Mouse (Mus musculus) gastrocnemius, postnatal 14 days (tissue): Measurements from ENCODE around the gene Sigirr. TPM values are rescaled to one million over a fixed set of nuclear protein-coding genes. Genes with fewer than 3 reads are reported as not detected.

Experiments
- DNase-seq: peaks from one replicate; pipeline ENCODE4 v3.0.0; 2021; ENCODE audit warnings: mixed read lengths
- intact Hi-C: fragments of 180-260 bp; cut with DNase I; formaldehyde crosslinking; loops from one replicate; pipeline ENCODE4 v1.15.1; 2025; ENCODE audit warnings: low total_unique reads
- total RNA-seq, 2 experiments: library from RNA; stranded (reverse); gene quantifications; 2 replicates each; pipeline ENCODE4 v1.2.3; 2021

Sigirr gene
- total RNA-seq, 2 experiments from 2014 or later: 2.8 to 3.2 TPM

DNA sequence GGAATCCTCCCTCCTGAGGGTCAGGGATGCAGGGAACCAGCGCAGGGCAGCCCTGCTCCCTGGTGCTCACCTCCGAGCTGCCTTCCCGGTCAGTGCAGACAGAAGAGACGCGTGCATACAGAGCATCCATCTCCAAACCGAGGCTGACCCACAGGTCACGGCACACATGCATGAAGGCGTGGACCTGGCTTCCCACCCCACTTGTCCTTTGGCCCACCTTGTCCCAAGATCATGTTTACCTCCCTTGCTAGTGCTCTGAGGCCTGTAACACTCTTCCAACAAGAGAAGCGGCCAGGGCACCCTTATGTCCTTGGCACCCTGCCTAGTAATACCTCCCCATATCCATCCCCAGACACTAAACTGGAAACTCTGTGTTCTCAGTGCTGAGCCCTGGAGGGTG, 15.5 kb upstream of the Sigirr start:
- no peak for DNase-seq
- intact Hi-C loops: no loop called here

DNA sequence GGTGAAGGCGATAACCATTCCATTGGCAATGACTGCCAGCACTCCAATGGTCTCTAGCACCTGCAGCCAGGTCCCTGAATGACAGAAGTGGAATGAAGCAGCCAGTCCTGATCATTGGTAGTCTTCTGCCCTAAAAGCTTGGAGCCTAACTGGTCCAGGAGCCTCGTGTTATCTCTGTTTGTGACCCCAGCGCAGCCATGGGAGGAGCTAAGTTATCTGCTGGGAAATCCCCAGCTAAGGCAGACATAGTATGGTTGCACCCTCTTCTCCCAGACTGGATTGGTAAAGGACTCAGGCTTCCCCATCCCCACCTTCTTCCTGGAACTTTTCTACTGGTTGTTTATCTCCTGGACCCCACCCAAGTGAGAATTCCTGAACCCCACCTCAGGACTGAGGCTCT, 2.8 kb upstream of the Sigirr start:
- no peak for DNase-seq
- intact Hi-C loops: no loop called here

DNA sequence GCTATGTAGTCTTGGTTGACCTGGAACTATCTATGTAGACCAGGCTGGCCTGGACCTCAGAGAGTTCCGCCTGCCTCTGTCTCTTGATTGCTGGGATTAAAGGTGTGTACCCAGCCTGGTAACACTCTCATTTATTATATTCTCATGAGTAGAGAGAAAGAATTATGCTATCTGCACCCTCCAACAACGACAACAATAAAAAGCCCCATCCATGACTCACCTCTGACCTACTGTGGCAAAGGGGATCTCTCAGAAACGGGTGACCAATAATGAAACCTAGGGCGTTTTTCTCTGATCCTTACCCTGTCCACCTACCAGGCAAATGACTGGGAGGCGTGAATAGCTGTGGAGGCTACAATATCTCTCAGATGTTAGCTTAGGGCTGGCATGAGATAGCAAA, 3.2 kb downstream of the Sigirr start:
- intact Hi-C loops: no loop called here
- DNase-seq: no peak

DNA sequence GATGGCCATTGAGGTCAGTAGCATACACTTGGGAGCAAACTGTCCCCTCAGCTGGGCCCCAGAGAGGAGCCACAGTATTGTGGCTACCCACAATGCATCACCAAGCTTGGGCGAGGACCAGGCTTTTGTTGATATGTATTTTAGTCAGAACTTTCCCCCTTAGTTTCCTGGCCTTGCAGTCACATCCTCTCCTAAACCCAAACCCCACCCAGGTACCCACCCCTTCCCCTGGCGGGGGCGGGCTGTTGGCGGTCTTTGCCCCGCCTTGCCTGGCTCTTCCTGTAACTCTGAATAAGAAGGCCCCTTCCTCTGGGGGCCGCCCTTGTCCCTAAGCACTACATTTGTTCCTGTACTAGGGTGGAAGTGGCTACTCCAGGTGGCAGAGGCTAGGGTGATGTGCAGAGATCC, 3.7 kb downstream of the Sigirr start:
- peak; percentile 48 for DNase-seq
- intact Hi-C loops: no loop called here

DNA sequence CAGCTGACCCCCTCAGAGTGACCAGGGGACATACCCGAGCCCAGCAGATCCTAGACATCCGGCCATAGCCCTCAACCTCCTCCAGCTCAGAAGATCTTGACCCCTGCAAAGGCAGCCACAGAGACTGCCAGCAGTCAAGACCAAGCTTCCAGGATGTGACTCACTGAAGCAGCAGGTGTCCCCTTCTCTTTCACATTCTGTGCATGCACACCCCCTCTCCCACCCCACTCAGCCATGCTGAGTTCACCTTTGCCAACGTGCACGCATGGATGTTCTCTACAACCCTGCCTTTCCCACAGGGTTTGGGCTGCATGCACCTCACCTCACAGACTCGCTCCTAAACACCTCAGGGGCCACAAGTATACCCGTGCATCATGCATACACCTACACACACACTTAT, 4.4 kb downstream of the Sigirr start:
- DNase-seq: no peak
- intact Hi-C loops: no loop called here

DNA sequence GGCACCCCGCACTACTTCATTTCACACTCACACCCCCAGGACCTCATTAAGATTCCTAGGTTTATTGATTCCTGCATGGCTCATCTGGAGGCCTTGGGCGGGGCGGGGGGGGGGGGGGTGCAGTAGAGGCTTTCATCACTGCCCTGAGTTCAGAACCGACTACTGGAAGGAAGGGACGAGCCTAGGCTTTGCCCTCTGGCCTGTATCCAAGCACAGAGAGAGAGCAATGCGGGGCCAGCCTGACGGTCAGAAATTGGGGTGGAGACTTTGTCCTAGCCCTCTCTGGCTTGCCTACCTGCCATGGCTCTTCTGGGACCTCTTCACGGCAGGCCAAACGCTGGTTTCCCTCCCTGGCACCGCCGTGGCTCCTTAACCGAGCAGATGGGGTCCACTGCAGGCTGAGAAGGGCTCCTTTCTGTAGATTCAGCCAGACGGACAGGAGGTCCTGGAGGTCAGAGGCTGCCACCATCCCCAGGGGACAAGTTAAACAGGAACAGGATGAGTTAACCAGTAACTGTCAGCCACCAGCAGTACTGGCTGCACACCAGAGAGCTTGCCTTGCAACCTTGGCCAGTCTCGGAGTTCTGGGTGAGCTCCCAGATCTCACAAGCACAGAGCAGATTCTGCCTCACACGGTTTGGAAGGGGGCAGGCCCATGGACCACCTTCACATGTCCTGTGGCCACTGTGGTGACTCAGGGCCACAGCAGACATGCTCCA, 5.7 kb downstream of the Sigirr start:
- intact Hi-C loops: no loop called here
- no peak for DNase-seq

DNA sequence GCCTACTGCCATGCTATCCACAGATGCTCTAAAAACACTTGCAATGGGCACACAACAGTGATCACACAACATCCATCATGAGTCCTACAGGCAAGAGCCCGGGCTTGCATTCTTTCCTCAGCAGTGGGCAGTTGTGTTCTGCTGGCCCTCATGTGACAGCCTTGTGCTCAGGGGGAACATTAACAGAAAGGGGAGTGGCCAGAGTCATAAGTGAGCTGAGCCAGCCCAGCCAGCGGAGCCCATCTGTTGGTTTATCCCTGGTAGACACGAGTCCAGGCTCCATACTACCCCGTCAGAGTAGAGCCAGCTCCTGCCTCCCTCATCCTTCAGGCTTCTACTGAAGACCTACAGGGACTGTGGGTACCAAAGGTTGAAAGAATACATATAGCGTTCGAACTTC, 6.4 kb downstream of the Sigirr start:
- intact Hi-C loops: loop anchor here (2.0 kb wide), 1 partner anchor 83 kb away; no protein-coding TSS in a partner anchor
- no peak for DNase-seq

DNA sequence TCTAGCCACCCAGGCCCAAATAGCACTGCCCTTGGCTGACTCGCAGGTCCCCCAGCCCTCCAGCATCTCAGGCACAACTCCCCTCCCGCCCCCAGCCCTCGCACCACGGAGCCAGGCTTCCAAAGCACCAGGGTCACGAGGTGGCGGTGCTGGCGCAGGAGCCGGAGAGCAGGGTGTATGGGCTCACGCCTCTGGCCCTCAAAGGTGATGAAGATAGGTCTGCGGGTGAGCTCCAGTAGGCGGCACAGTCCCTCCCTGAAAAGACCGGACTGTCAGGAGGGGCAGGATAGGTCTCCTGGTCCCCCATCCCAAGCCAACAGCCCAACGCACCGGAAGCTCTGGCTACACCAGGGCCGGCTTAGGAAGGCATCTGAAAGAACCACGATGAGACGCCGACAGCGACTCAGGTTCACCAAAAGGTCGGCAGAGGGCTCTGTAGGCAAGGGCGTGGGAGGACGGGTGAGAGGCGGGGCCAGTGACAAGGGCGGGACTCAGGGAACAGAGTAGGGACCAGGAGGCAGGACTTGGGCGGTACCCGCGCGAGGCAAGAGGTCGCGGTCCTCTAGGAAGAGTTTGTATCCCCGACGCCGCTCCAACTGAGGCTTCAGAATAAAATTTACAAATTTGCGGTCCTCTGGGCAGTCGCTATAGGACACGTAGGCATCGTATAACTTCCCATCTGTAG, 8.2 kb downstream of the Sigirr start:
- peak; percentile 88 for DNase-seq
- intact Hi-C loops: loop anchor here (2.0 kb wide), 1 partner anchor 85 kb away; no protein-coding TSS in a partner anchor

DNA sequence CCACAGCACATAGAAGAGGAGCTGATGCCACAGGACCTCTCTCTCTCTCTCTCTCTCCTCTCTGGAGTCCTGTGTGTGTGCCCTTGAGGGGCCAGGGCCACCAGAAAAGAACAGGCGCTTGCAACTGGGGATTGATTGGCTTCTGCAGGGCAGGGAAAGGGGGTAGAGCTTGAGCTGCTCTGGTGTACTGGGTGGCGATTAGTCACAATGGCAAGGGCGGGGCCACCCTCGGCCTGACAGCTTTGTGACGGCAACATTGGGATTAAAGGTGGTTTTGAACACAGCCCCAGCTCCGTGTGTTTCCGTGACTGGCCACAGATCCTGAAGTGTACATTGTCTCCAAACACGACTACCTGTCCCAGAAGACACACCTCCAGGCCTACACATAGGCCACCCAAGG, 10.1 kb downstream of the Sigirr start:
- DNase-seq: no peak
- intact Hi-C loops: no loop called here

DNA sequence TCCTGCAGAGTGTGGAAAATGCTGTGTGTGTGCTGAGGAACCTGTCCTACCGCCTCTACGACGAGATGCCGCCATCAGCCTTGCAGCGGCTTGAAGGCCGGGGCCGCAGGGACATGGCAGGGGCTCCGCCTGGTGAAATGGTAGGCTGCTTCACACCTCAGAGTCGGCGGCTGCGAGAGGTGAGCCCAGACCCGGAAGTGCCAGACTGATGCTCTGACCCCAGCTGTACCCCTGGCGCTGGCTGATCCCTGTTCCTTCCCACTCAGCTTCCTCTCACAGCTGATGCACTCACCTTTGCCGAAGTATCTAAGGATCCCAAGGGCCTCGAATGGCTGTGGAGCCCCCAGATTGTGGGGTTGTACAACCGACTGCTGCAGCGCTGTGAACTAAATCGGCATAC, 11.9 kb downstream of the Sigirr start:
- intact Hi-C loops: no loop called here

DNA sequence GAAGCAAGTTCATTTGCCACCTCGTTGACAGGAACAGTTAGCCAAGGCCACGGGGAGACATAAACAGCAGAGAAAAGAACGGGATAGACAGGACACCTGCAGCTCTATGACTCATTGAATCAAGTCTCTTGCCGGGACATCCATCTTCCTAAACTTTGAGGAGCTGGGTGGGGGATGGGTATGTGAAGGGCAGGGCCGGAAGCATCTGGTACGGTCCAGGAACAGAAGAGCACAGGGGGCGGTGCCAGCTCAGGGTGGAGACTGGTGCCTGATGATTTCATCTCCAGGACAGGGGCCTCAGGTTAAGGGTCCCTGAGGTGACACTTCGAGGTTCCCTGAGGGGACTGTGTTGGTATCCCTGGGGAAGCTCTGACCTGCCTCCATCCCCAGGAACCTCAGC, 12.5 kb downstream of the Sigirr start:
- intact Hi-C loops: no loop called here
- no peak for DNase-seq

More for the DNA sequence above, 11.9 kb downstream of the Sigirr start:
- no peak for DNase-seq

DNA sequence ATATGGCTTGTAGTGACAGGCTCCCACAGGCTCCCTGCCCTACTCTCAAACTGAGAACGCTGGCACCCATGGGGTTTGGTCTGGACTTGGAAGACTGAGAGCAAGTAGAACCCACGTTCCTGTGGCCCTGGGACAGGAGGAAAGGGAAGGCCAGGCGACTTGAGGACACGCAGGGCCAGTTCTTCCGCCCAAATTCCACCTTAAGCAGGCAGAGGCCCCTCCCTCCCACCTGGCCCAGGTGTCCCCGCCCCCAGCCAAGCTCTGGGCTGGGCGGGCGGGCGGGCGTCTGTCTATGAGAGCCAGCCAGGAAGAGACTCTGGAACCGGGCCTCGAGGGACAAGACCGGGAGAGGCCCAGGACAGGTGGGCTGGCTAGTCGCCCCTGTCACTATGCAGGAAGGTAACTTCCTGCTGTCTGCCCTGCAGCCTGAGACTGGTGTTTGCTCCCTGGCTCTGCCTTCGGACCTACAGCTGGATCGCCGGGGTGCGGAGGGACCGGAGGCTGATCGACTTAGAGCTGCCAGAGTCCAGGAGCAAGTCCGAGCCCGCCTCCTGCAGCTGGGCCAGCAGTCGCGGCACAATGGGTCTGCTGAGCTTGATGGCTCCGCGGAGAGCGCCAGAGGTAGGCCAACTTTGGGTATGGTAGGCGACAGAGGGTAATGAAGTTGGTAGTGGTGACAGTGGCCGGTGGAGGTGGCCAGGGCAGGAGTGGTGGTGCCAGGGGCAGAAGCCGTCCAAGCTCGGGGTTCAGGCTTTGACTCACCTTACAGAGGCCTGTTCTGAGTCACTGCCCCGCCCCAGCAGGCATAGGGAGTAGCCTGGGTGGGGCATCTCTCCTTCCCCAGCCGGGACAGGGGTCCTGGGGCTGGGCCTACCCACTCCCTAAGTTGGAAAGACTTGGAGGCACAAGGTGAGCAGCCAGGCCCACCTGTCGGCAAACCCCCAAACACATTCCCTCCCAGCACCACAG, 20.6 kb downstream of the Sigirr start:
- intact Hi-C loops: no loop called here
- DNase-seq: no peak

DNA sequence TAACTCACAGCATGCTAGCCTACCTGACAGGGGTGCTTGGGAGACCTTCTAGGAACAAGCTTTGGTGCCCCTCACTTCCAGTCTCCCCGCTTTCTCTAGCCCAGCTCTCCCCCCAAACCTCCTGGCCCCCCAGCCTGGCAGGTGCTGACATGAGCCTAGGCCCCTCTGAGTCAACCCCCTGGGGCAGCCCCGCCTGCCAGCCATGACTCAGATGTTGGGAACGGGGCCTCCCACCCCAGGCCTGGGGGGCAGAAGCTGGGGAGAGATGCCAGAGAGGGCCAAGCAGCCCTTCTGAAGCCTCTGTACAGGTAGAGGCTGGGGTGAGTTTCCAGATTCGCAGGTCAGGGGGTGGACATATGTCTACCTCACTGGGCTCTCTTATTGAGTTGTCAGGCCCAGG, 21.5 kb downstream of the Sigirr start:
- no peak for DNase-seq
- intact Hi-C loops: no loop called here

DNA sequence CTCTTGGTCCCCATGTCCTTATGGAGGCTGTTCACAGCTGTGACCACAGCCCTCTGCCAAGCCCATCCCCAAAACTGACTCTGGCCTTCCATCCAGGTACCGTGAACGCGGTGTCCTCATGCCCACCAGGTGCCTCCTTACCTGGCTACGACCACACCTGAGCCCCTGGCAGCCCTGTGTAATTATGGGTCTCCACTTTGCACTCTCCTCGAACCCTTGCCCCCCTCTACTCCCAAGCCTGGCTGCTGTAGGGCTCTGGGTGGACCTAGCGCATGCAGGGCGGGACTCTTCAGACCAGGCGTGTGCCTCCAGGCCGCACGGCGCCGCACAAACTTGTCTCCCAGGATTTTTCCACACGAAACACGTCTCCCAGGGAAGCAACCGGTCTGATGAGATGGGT, 22.5 kb downstream of the Sigirr start, which contains the start of gene Pkp3:
Gene Pkp3, plus strand, starts transcription at position 378 of the 400 bp plus-strand sequence.
- no peak for DNase-seq
- intact Hi-C loops: no loop called here

DNA sequence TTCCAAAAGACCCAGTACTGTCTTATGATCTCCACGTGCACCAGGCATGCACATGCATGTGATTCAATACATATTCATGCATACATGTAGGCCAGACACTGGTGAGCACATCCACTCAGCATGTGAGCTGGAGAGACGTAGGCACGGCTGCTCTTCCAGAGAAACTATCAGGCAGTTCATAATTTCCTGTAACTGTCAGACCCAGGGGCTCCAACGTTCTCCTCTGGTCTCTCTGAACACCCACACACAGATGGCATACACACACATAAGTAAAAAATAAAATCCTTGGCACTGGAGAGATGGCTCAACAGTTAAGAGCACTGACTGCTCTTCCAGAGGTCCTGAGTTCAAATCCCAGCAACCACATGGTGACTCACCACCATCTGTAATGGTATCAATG, 26.6 kb downstream of the Sigirr start:
- DNase-seq: no peak
- intact Hi-C loops: no loop called here

DNA sequence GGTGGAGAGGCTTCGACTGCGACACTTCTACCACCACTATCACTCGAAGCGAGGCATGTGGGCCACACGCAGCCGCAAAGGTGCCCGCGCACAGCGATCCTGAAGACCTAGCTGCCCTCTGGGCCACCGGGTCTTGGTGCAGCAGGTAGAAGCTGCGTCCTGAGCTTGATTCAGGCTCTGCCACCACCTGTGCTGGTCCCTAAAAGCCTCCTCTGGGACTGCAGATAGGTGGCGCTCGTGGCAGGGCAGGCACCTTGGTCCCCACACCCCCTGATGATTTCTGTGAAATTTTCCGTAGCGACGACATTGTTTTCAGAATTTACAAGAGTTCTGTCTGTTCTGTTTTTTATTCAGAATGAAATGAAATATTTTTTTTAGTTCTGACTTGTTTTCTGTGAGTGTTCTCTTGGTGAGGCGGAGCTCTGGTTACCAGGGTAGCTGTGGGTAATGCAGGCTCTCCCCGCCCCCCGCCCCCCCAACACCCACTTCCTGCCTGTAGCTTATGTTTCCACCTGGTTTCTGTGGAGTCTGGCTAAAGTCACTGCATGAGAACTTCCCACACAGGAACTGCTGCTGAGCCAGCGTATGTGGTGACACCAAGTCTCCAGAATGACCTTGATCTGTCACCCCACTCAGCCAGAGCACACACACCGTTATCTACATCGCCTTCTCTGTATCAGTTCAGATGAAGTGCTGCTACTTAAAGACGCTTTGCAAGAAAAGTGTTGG, 28.2 kb downstream of the Sigirr start:
- intact Hi-C loops: no loop called here
- no peak for DNase-seq

DNA sequence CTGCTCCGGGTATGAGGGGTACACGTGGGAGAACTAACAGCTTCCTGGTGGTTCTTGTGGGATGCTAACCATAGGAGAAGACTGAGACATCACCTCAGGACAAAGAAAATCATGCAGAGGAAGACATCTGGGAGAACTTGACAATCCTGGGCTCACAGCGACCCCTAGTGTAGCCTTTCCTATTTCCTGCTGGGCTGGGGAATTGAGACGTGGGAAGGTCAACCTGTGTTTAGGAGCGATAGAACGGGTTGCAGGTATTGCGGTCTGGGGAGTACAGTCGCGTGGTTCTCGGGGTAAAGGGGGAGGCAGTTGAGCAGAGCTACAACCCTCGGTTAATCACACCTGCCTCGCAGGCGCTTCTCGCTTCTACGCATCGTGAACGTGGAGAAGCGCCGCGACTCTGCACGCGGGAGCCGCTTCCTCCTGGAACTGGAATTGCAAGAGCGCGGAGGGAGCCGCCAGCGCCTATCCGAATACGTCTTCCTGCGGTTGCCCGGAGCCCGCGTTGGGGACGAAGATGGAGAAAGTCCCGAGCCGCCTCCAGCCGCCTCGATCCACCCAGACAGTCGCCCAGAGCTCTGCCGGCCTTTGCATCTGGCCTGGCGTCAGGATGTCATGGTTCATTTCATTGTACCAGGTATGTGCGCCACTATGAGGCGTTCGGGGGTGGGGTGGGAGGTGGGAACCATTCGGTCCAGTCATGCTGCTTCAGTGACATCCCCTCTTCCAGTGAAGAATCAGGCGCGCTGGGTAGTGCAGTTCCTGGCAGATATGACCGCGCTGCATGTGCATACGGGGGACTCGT, 30.1 kb downstream of the Sigirr start:
- intact Hi-C loops: no loop called here
- peak; percentile 60 for DNase-seq

DNA sequence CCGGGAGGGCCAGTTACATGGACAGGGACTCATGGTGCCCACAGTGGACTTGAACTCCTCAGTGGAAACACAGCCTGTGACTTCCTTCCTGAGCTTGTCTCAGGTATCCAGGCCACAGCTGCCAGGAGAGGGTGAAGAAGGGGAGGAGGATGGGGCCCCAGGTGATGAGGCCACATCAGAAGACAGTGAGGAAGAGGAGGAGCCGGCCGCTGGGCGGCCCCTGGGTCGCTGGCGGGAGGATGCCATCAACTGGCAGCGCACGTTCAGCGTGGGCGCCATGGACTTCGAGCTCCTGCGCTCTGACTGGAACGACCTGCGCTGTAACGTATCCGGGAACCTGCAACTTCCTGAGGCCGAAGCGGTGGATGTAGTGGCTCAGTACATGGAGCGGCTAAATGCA, 32.0 kb downstream of the Sigirr start:
- intact Hi-C loops: no loop called here
- no peak for DNase-seq

DNA sequence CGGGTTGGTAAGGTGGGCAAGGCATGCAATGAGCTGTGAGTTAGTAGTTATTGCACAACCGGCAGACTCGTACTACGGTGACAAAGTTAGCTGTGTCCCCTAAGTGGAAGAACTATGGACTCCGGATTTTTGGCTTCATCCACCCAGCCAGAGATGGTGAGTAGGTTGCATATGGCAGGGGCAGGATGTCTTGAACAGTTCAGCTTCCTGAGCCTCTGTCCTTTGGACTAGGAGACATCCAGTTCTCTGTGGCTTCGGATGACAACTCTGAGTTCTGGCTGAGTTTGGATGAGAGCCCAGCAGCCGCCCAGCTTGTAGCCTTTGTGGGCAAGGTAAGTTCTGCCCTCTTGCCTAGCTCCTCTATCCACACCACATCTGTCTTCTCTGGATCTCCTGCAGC, 35.8 kb downstream of the Sigirr start:
- DNase-seq: no peak
- intact Hi-C loops: no loop called here
